ENCODE assay signal across 29 mouse cellular contexts in genomic region chr12:71483536-71484165, GRCm38 (mm10).
DNase-seq lines count a peak whose midpoint lies in the region; ATAC-seq lines count a peak whose summit lies in the region.
"Had no signal": no experiment of that assay in that cellular context is flagged by ENCODE, and none has a peak within 500 bp of the region (broad histone marks: within the 10 kb centered on the region; RNA-seq: fewer than 3 reads in every experiment).

No protein-coding gene starts in this region.

- no peak overlapping the region for H3K4me2 ChIP-seq in heart, embryonic 16.5 days (ENCODE audit: low read depth, low read length)
- H3K4me2 ChIP-seq in heart, embryonic 11.5 days: no peak overlapping the region
- no peak overlapping the region for H3K4me2 ChIP-seq in embryonic facial prominence, embryonic 15.5 days (replicated peaks)
- no peak overlapping the region for H3K4me2 ChIP-seq in kidney, embryonic 14.5 days (replicated peaks; ENCODE audit: low read depth, low read length)
- H3K4me2 ChIP-seq: embryonic facial prominence, embryonic 12.5 days; hindbrain, embryonic 13.5 days had no signal

- peak; percentile 78 for DNase-seq in heart, adult 11 months
- no peak for DNase-seq in heart, postnatal 36 days
- DNase-seq in kidney, adult 8-10 months: no peak
- DNase-seq: adrenal gland, adult 2 months; cerebellum, adult 8-10 months; cerebellum, postnatal 36 days; gastrocnemius, postnatal 25 days; heart, postnatal 10 days; kidney, adult 9 months; kidney, postnatal 14 days; layer of hippocampus, adult 9-11 months; liver; lung, adult 2 months; lung, postnatal 10 days; midbrain, embryonic 14.5 days; right cerebral cortex, postnatal 25 days; thymus, postnatal 25 days had no signal

- H3K27ac ChIP-seq in heart, embryonic 16.5 days (ENCODE audit: low read length): peak overlapping the region; percentile 43; the same call in 1 of the 2 replicates
- H3K27ac ChIP-seq in heart, embryonic 11.5 days (ENCODE audit: low read depth, low read length): no peak overlapping the region
- H3K27ac ChIP-seq in embryonic facial prominence, embryonic 15.5 days (replicated peaks): 0 out of 2 replicates have a peak overlapping the region, but pooled peaks have one; percentile 8
- no peak overlapping the region for H3K27ac ChIP-seq in kidney, embryonic 14.5 days (ENCODE audit: low read depth, low read length)
- H3K27ac ChIP-seq: hindbrain, embryonic 13.5 days; liver, embryonic 14.5 days; macrophage had no signal

- no peak overlapping the region for H3K9ac ChIP-seq in heart, embryonic 16.5 days (ENCODE audit: low read length)
- H3K9ac ChIP-seq in heart, embryonic 11.5 days (ENCODE audit: low read depth, low read length): no peak overlapping the region
- no peak overlapping the region for H3K9ac ChIP-seq in embryonic facial prominence, embryonic 15.5 days
- H3K9ac ChIP-seq in kidney, embryonic 14.5 days (ENCODE audit: low read depth, low read length): no peak overlapping the region
- H3K9ac ChIP-seq: embryonic facial prominence, embryonic 12.5 days; hindbrain, embryonic 13.5 days; liver, embryonic 14.5 days had no signal

- H3K27me3 ChIP-seq in heart, embryonic 16.5 days (ENCODE audit: control insufficient read depth, insufficient read depth, low read length): no peaks in the 10 kb centered on the region
- no peaks in the 10 kb centered on the region for H3K27me3 ChIP-seq in heart, embryonic 11.5 days (ENCODE audit: control insufficient read depth, insufficient read depth, low read length)
- H3K27me3 ChIP-seq in embryonic facial prominence, embryonic 15.5 days: 0 out of 2 replicates have a peak, but pooled peaks cover 5% of the 10 kb centered on the region
- no peaks in the 10 kb centered on the region for H3K27me3 ChIP-seq in kidney, embryonic 14.5 days (ENCODE audit: control insufficient read depth, insufficient read depth, low read length)
- H3K27me3 ChIP-seq: embryonic facial prominence, embryonic 12.5 days; hindbrain, embryonic 13.5 days had no signal

- no peak overlapping the region for H3K4me3 ChIP-seq in heart, embryonic 16.5 days (ENCODE audit: low read length)
- no peak overlapping the region for H3K4me3 ChIP-seq in heart, embryonic 11.5 days (ENCODE audit: low read depth, low read length)
- H3K4me3 ChIP-seq in embryonic facial prominence, embryonic 15.5 days (replicated peaks): no peak overlapping the region
- no peak overlapping the region for H3K4me3 ChIP-seq in kidney, embryonic 14.5 days (ENCODE audit: low read length)
- H3K4me3 ChIP-seq: embryonic facial prominence, embryonic 12.5 days; hindbrain, embryonic 13.5 days had no signal

- intact Hi-C loops in heart, postnatal 36 days (cut with DNase I): no loop called here

- H3K36me3 ChIP-seq in heart, embryonic 16.5 days (ENCODE audit: control insufficient read depth, insufficient read depth): no peaks in the 10 kb centered on the region
- H3K36me3 ChIP-seq in heart, embryonic 11.5 days (ENCODE audit: control insufficient read depth, insufficient read depth, low read length): no peaks in the 10 kb centered on the region
- no peaks in the 10 kb centered on the region for H3K36me3 ChIP-seq in embryonic facial prominence, embryonic 15.5 days
- H3K36me3 ChIP-seq in kidney, embryonic 14.5 days (ENCODE audit: control insufficient read depth, insufficient read depth, low read length): no peaks in the 10 kb centered on the region
- H3K36me3 ChIP-seq: embryonic facial prominence, embryonic 12.5 days; hindbrain, embryonic 13.5 days had no signal

- peaks cover 27% of the 10 kb centered on the region for H3K4me1 ChIP-seq in heart, embryonic 16.5 days (ENCODE audit: control insufficient read depth, insufficient read depth, low read length)
- H3K4me1 ChIP-seq in heart, embryonic 11.5 days (ENCODE audit: control insufficient read depth, insufficient read depth, low read length): peaks cover 26% of the 10 kb centered on the region
- H3K4me1 ChIP-seq in embryonic facial prominence, embryonic 15.5 days: peaks cover 30% of the 10 kb centered on the region
- peaks cover 12% of the 10 kb centered on the region; the same call in 1 of the 2 replicates for H3K4me1 ChIP-seq in kidney, embryonic 14.5 days (ENCODE audit: control insufficient read depth, insufficient read depth, low read length)

- 67% methylated on average over 7 of the region's 7 CpGs for WGBS in heart, embryonic 16.5 days
- 63% methylated on average over 7 of the region's 7 CpGs for WGBS in heart, embryonic 11.5 days (ENCODE audit: insufficient replicate concordance)
- WGBS in embryonic facial prominence, embryonic 15.5 days: 77% methylated on average over 7 of the region's 7 CpGs
- 93% methylated on average over 7 of the region's 7 CpGs for WGBS in kidney, embryonic 14.5 days

- no peaks in the 10 kb centered on the region for H3K9me3 ChIP-seq in heart, embryonic 16.5 days (replicated peaks; ENCODE audit: control insufficient read depth, low read length)
- no peaks in the 10 kb centered on the region for H3K9me3 ChIP-seq in heart, embryonic 11.5 days (replicated peaks; ENCODE audit: control insufficient read depth, low read length)
- no peaks in the 10 kb centered on the region for H3K9me3 ChIP-seq in embryonic facial prominence, embryonic 15.5 days (replicated peaks)
- H3K9me3 ChIP-seq in kidney, embryonic 14.5 days (ENCODE audit: control insufficient read depth, low read length): no peaks in the 10 kb centered on the region
- H3K9me3 ChIP-seq: embryonic facial prominence, embryonic 12.5 days; hindbrain, embryonic 13.5 days had no signal

- ATAC-seq in heart, embryonic 16.5 days (replicated peaks; ENCODE audit: extremely low read depth, insufficient read depth, low FRiP score): no peak
- no peak for ATAC-seq in heart, embryonic 11.5 days (replicated peaks; ENCODE audit: insufficient number of reproducible peaks, low FRiP score, low TSS enrichment)
- ATAC-seq in embryonic facial prominence, embryonic 15.5 days (ENCODE audit: insufficient number of reproducible peaks, low FRiP score, low TSS enrichment, low read depth): no peak
- no peak for ATAC-seq in kidney, embryonic 14.5 days (ENCODE audit: low FRiP score, low TSS enrichment)
- ATAC-seq: activated CD4-positive, CD25-positive, alpha-beta regulatory T cell, adult 4 months; CD4-positive, CD25-positive, alpha-beta regulatory T cell, adult 4 months; forebrain, embryonic 14.5 days; intestine, embryonic 16.5 days had no signal

Comparison
In these comparisons a context has a peak if more than half of its experiments do, and no peak if none do; other contexts are left out.
1. H3K27ac ChIP-seq: peak in heart, embryonic 16.5 days (single experiment) and embryonic facial prominence, embryonic 15.5 days (single experiment); none in heart, embryonic 11.5 days (single experiment) and kidney, embryonic 14.5 days (single experiment).